Mouse (Mus musculus) MEL (cell line): ENCODE measurements around the gene Kctd6. TPM values are rescaled to one million over a fixed set of nuclear protein-coding genes. Genes with fewer than 3 reads are reported as not detected.

Experiments used
- DNase-seq: peaks from one replicate; pipeline ENCODE4 v3.0.0; 2011; ENCODE audit warnings: low read depth, low spot score
- H3K27ac ChIP-seq: 2 replicates; pipeline ENCODE4 v1.5.1; 2012; ENCODE audit warnings: low read depth, mild to moderate bottlenecking, control low read depth, low read length, moderate library complexity; ENCODE audit not compliant: control insufficient read depth
- H3K27me3 ChIP-seq, 2 experiments: fragments of 150-350 bp in 1 of 2; sonication (generic) in 1 of 2; 2 replicates each; pipeline ENCODE4 v1.6.1; 2012; ENCODE audit warnings: low read length in 2 of 2, mild to moderate bottlenecking in 2 of 2, improper control_type of control experiment in 1 of 2, moderate library complexity in 1 of 2; ENCODE audit not compliant: insufficient read depth in 2 of 2, control insufficient read depth in 1 of 2
- H3K36me3 ChIP-seq, 2 experiments: 2 replicates each; pipeline ENCODE4 v1.6.1; 2012 to 2014; ENCODE audit warnings: low read length in 2 of 2, improper control_type of control experiment in 1 of 2, inconsistent platforms in 1 of 2, mild to moderate bottlenecking in 1 of 2; ENCODE audit not compliant: insufficient read depth in 2 of 2, control insufficient read depth in 1 of 2
- H3K4me1 ChIP-seq, 2 experiments: fragments of 150-350 bp in 1 of 2; sonication (generic) in 1 of 2; 2 replicates each; pipeline ENCODE4 v1.6.1; 2012; ENCODE audit warnings: low read length in 2 of 2, improper control_type of control experiment in 1 of 2, mild to moderate bottlenecking in 1 of 2; ENCODE audit not compliant: insufficient read depth in 2 of 2, control insufficient read depth in 1 of 2
- H3K4me3 ChIP-seq, 2 experiments: fragments of 150-350 bp in 1 of 2; sonication (generic) in 1 of 2; 2 replicates each; pipeline ENCODE4 v1.5.1; 2012; ENCODE audit warnings: low read depth in 2 of 2, low read length in 2 of 2, mild to moderate bottlenecking in 2 of 2, moderate library complexity in 2 of 2, control low read depth in 1 of 2, improper control_type of control experiment in 1 of 2; ENCODE audit not compliant: control insufficient read depth in 1 of 2, insufficient read depth in 1 of 2
- H3K79me2 ChIP-seq: 2 replicates; pipeline ENCODE4 v1.6.1; 2012; ENCODE audit warnings: mild to moderate bottlenecking, low read length, moderate library complexity; ENCODE audit not compliant: control insufficient read depth, poor library complexity, insufficient read depth
- H3K9ac ChIP-seq: 2 replicates; pipeline ENCODE4 v1.6.1; 2012; ENCODE audit warnings: low read depth, mild to moderate bottlenecking, control low read depth, low read length, moderate library complexity; ENCODE audit not compliant: control insufficient read depth, poor library complexity, severe bottlenecking
- H3K9me3 ChIP-seq: fragments of 150-350 bp; sonication (generic); replicated peaks from 2 replicates; pipeline ENCODE4 v1.6.1; 2012; ENCODE audit warnings: mild to moderate bottlenecking, low read length, improper control_type of control experiment, moderate library complexity; ENCODE audit not compliant: insufficient read depth
- BHLHE40 ChIP-seq: IDR thresholded peaks from 2 replicates; pipeline ENCODE4 v1.6.1; 2012; ENCODE audit warnings: low read depth, mild to moderate bottlenecking, inconsistent platforms, low read length, improper control_type of control experiment, borderline replicate concordance
- ELF1 ChIP-seq: IDR thresholded peaks from 2 replicates; pipeline ENCODE4 v1.6.1; 2014; ENCODE audit warnings: low read depth, mild to moderate bottlenecking, inconsistent platforms, low read length, improper control_type of control experiment, moderate library complexity
- EP300 ChIP-seq, 2 experiments: IDR thresholded peaks; 2 replicates each; pipeline ENCODE4 v1.6.1; 2011; ENCODE audit warnings: improper control_type of control experiment in 2 of 2, low read length in 2 of 2, low read depth in 1 of 2, mild to moderate bottlenecking in 1 of 2
- ETS1 ChIP-seq: IDR thresholded peaks from 2 replicates; pipeline ENCODE4 v1.6.1; 2012; ENCODE audit warnings: low read depth, mild to moderate bottlenecking, inconsistent platforms, low read length, improper control_type of control experiment, moderate library complexity
- GABPA ChIP-seq: IDR thresholded peaks from 2 replicates; pipeline ENCODE4 v1.6.1; 2012; ENCODE audit warnings: low read depth, mild to moderate bottlenecking, inconsistent platforms, low read length, improper control_type of control experiment, moderate library complexity
- HCFC1 ChIP-seq: IDR thresholded peaks from 2 replicates; pipeline ENCODE4 v1.6.1; 2012; ENCODE audit warnings: low read depth, mild to moderate bottlenecking, inconsistent platforms, low read length, improper control_type of control experiment, moderate library complexity
- KAT2A ChIP-seq: conservative IDR thresholded peaks from 2 replicates; pipeline ENCODE4 v1.6.1; 2012; ENCODE audit warnings: low read depth, low read length, improper control_type of control experiment, inconsistent platforms
- MXI1 ChIP-seq: IDR thresholded peaks from 2 replicates; pipeline ENCODE4 v1.6.1; 2011; ENCODE audit warnings: mild to moderate bottlenecking, low read depth, low read length, improper control_type of control experiment
- RAD21 ChIP-seq: IDR thresholded peaks from 2 replicates; pipeline ENCODE4 v1.6.1; 2011; ENCODE audit warnings: mild to moderate bottlenecking, low read depth, low read length, improper control_type of control experiment
- TAL1 ChIP-seq: IDR thresholded peaks from 2 replicates; pipeline ENCODE4 v1.6.1; 2012; ENCODE audit warnings: mild to moderate bottlenecking, inconsistent platforms, low read length, moderate library complexity, mixed read lengths
- TBP ChIP-seq: IDR thresholded peaks from 2 replicates; pipeline ENCODE4 v1.8.0; 2011; ENCODE audit warnings: low read depth, low read length, improper control_type of control experiment
- USF1 ChIP-seq: IDR thresholded peaks from 2 replicates; pipeline ENCODE4 v1.6.1; 2014; ENCODE audit warnings: low read depth, mild to moderate bottlenecking, inconsistent platforms, low read length, improper control_type of control experiment, moderate library complexity
- ZC3H11A ChIP-seq: IDR thresholded peaks from 2 replicates; pipeline ENCODE4 v1.6.1; 2012; ENCODE audit warnings: low read depth, mild to moderate bottlenecking, inconsistent platforms, low read length, improper control_type of control experiment
- ZMIZ1 ChIP-seq: IDR thresholded peaks from 2 replicates; pipeline ENCODE4 v1.6.1; 2012; ENCODE audit warnings: low read depth, mild to moderate bottlenecking, inconsistent platforms, low read length, improper control_type of control experiment, moderate library complexity
- polyA plus RNA-seq, 2 experiments: library from polyadenylated mRNA; stranded (reverse) in 1 of 2; unstranded in 1 of 2; fragments of >175 nt in 1 of 2; fragments of >200 nt in 1 of 2; gene quantifications; 2 replicates each; pipeline versions ENCODE4 v1.2.1 to v1.2.4; 2012; ENCODE audit warnings: low replicate concordance in 2 of 2, low read depth in 1 of 2; ENCODE audit not compliant: insufficient read length in 2 of 2, insufficient read depth in 1 of 2, missing spikeins in 1 of 2
- total RNA-seq: library from RNA; depleted of rRNA; stranded (reverse); fragments of 300-350 nt; gene quantifications from 2 replicates; pipeline ENCODE4 v1.2.3, GENCODE M21; 2012

The Kctd6 gene
- total and polyA plus RNA-seq, 3 experiments: 3.6 to 5.5 TPM; not detected in 1

- Histone ChIP-seq H3K36me3 (peaks cover 0 to 16% of the 10 kb centered on the region in 2 experiments; a peak in 2 of 4 replicates), H3K27ac (no peak overlapping the region), H3K27me3 (no peaks in the 10 kb centered on the region), H3K9ac (no peak overlapping the region), H3K9me3 (no peaks in the 10 kb centered on the region), H3K4me1 (peaks cover 2 to 7% of the 10 kb centered on the region in 2 experiments; a peak in 3 of 4 replicates), H3K4me3 (no peak overlapping the region), H3K79me2 (no peaks in the 10 kb centered on the region)
- DNase-seq: no peak
- no peak for TF ChIP-seq RAD21
- no peak for TF ChIP-seq ELF1
- TF ChIP-seq HCFC1: no peak
- no peak for TF ChIP-seq MXI1
- TF ChIP-seq USF1: no peak
- TF ChIP-seq TBP: no peak
Measured at GRCm38 (mm10) chr14:8224805-8225204, 10.9 kb downstream of the Kctd6 start.

- DNase-seq: peak; percentile 31
- Histone ChIP-seq H3K27ac (no peak overlapping the region), H3K4me3 (no peak overlapping the region), H3K9me3 (no peaks in the 10 kb centered on the region), H3K27me3 (no peaks in the 10 kb centered on the region), H3K36me3 (peaks cover 0 to 23% of the 10 kb centered on the region in 2 experiments; a peak in 2 of 4 replicates), H3K4me1 (peaks cover 6 to 26% of the 10 kb centered on the region in 2 experiments), H3K79me2 (no peaks in the 10 kb centered on the region), H3K9ac (no peak overlapping the region)
- TF ChIP-seq EP300 (IDR thresholded peaks at IDR 0.05; ENCODE audit: low read depth in 1 of 2, low read length in 2 of 2) (peak in 1 of 2 experiments; percentile 33; a peak in 1 of 4 replicates), GABPA (no peak), BHLHE40 (no peak), TAL1 (peak; percentile 23; the same call in 1 of the 2 replicates), ETS1 (0 out of 2 replicates have a peak, but pooled peaks have one; percentile 10)
Measured at GRCm38 (mm10) chr14:8229367-8230019, 15.6 kb downstream of the Kctd6 start.

- H3K79me2 ChIP-seq: no peaks in the 10 kb centered on the region
- DNase-seq: peak; percentile 64
- no peak for TF ChIP-seq ZC3H11A
- TF ChIP-seq ELF1: no peak
- TF ChIP-seq USF1: no peak
- TF ChIP-seq EP300 (IDR thresholded peaks at IDR 0.05; ENCODE audit: low read depth in 1 of 2, low read length in 2 of 2): no peak
- no peak for TF ChIP-seq RAD21
- no peak for TF ChIP-seq TBP
- no peak for TF ChIP-seq KAT2A
- TF ChIP-seq ZMIZ1: no peak
- TF ChIP-seq BHLHE40: no peak
- TF ChIP-seq, all 39 proteins: peak for 0
- no peaks in the 10 kb centered on the region for H3K27me3 ChIP-seq
- H3K27ac ChIP-seq: peak overlapping the region; percentile 62
- H3K9me3 ChIP-seq: no peaks in the 10 kb centered on the region
- peak overlapping the region; percentile 42 for H3K9ac ChIP-seq
- H3K36me3 ChIP-seq: peaks cover 0 to 23% of the 10 kb centered on the region in 2 experiments; a peak in 2 of 4 replicates
- H3K4me1 ChIP-seq: peaks cover 6 to 30% of the 10 kb centered on the region in 2 experiments; a peak in 3 of 4 replicates
- peak overlapping the region; percentile 3 to 34; a peak in 2 of 4 replicates for H3K4me3 ChIP-seq
Measured at GRCm38 (mm10) chr14:8232155-8232910, 18.4 kb downstream of the Kctd6 start.
